Mouse (Mus musculus): ENCODE measurements around the gene Tvp23a. TPM values are rescaled to one million over a fixed set of nuclear protein-coding genes. Genes with fewer than 3 reads are reported as not detected.
A peak's percentile ranks its signal among the peaks of the same experiment; 100 is the strongest.

Gene Tvp23a
- polyA plus RNA-seq, 1 experiment, result 2.6 TPM

DNA sequence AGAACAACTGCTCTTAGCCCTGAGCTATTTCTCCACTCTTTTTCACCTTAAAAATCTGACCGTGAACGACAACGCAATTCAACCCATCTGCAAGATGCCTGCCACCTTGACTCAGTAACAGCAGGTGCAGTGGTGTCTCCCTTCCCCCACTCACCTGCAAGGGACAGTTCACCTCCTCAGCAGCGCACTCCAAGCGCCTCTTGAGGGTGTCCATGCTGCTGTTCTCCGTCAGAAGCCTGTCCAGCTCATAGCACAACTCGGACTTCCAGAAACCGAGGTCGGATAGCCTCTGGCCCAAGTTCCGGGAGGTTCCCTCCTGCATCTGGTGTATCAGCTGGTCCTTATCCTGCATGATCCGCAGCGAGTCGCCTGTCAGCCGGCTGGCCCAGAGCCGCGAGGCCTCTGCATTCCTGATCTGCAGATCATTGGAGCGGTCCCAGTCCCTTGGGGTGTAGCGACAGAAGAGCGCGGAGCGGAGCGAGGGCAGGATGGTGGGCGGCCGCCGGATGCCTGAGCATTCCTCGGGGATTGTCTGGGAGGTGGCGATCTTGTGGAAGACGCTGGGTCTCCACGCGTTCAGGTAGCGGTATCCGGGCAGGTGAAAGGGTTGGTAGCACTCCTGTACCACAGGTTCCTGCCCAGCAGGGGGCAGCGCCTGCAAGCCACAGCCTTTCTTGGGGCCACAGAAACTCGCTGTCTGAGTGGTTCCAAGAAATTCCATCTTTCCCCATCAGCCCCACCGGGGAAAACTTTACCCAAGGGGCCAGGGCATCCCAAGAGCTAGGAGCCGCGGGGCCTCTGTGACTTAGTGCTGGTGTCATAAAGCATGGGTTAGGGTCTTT is 52.2 kb downstream of the Tvp23a start, which contains the start of gene Tekt5:
TSS of gene Tekt5 (minus strand) at position 792 of the 842 bp plus-strand sequence.
- H3ac ChIP-seq (ENCODE audit: control insufficient read depth, insufficient read length), result no peak within 1 kb of the TSS
- H3K27me3 ChIP-seq (ENCODE audit: control insufficient read depth, insufficient read depth, insufficient read length), result peaks cover 13% of the 10 kb centered on the region
- no peaks in the 10 kb centered on the region for H3K36me3 ChIP-seq (ENCODE audit: control insufficient read depth, insufficient read depth)
- peak within 1 kb of the TSS; percentile 18 for H3K4me2 ChIP-seq (ENCODE audit: low read depth)
- no peak within 1 kb of the TSS for H3K4me3 ChIP-seq
- peak in 1 of 3 experiments; percentile 3 for TF ChIP-seq MYOG (IDR thresholded peaks at IDR 0.05; ENCODE audit: control insufficient read depth in 1 of 3, insufficient read depth in 1 of 3, insufficient read length in 2 of 3, low read depth in 2 of 3)
- no peak for TF ChIP-seq E2F4 (IDR thresholded peaks at IDR 0.05; ENCODE audit: insufficient read depth)
- H3K79me2 ChIP-seq (ENCODE audit: control insufficient read depth, insufficient read depth), result no peaks in the 10 kb centered on the region

- Histone ChIP-seq H3K4me3 (no peak overlapping the region), H3K4me2 (ENCODE audit: low read depth) (no peak overlapping the region)
- no peak for TF ChIP-seq POLR2A (IDR thresholded peaks at IDR 0.05; ENCODE audit: insufficient read length, low read depth)
Observed at GRCm38 (mm10) chr16:10392587-10392986, 54.6 kb downstream of the Tvp23a start.

GRCm38 (mm10) chr16:10388634-10389365 is 58.4 kb downstream of the Tvp23a start:
- H3K4me2 ChIP-seq (ENCODE audit: low read depth), result no peak overlapping the region
- H3K4me3 ChIP-seq, result no peak overlapping the region
- TF ChIP-seq MYOG (IDR thresholded peaks at IDR 0.05; ENCODE audit: control insufficient read depth in 1 of 3, insufficient read depth in 1 of 3, insufficient read length in 2 of 3, low read depth in 2 of 3) (no peak), POLR2A (IDR thresholded peaks at IDR 0.05; ENCODE audit: insufficient read length, low read depth) (no peak), CEBPB (IDR thresholded peaks at IDR 0.05; ENCODE audit: insufficient read depth, poor library complexity, severe bottlenecking) (no peak)
- no peak overlapping the region for H3ac ChIP-seq (ENCODE audit: control insufficient read depth, insufficient read length)
- no peaks in the 10 kb centered on the region for H3K79me2 ChIP-seq (ENCODE audit: control insufficient read depth, insufficient read depth)
- H3K27me3 ChIP-seq (ENCODE audit: control insufficient read depth, insufficient read depth, insufficient read length), result peaks cover 13% of the 10 kb centered on the region
- H3K36me3 ChIP-seq (ENCODE audit: control insufficient read depth, insufficient read depth), result no peaks in the 10 kb centered on the region

More at GRCm38 (mm10) chr16:10392587-10392986, 54.6 kb downstream of the Tvp23a start:
- Histone ChIP-seq H3K79me2 (ENCODE audit: control insufficient read depth, insufficient read depth) (no peaks in the 10 kb centered on the region), H3K27me3 (ENCODE audit: control insufficient read depth, insufficient read depth, insufficient read length) (peaks cover 13% of the 10 kb centered on the region), H3K36me3 (ENCODE audit: control insufficient read depth, insufficient read depth) (no peaks in the 10 kb centered on the region), H3ac (ENCODE audit: control insufficient read depth, insufficient read length) (no peak overlapping the region)

DNA sequence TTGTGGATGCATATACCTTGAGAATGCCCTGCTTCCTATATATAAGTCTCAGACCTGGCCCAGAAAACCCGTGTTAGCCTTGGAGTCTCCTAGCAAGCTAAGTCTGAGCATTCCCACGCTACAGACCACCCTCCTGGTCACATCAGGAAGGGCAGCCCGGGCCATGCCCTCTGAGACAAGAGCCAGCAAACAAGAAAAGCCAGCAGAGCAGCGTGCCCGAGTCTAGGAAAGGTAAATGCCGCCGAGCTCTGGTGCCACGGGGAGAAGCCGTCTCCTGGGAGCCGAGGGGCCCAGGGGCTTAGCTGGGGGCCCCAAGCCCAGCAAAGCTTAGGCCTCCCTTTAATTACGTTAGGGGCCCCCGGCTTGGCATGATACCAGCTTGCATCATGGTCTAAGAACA is 61.9 kb downstream of the Tvp23a start:
- Histone ChIP-seq H3K4me2 (ENCODE audit: low read depth) (no peak overlapping the region), H3K36me3 (ENCODE audit: control insufficient read depth, insufficient read depth) (no peaks in the 10 kb centered on the region), H3K79me2 (ENCODE audit: control insufficient read depth, insufficient read depth) (no peaks in the 10 kb centered on the region), H3K4me3 (no peak overlapping the region), H3K27me3 (ENCODE audit: control insufficient read depth, insufficient read depth, insufficient read length) (peaks cover 8% of the 10 kb centered on the region), H3ac (ENCODE audit: control insufficient read depth, insufficient read length) (no peak overlapping the region)
- TF ChIP-seq POLR2AphosphoS2 (IDR thresholded peaks at IDR 0.05; ENCODE audit: insufficient read length, low read depth) (no peak), CEBPB (IDR thresholded peaks at IDR 0.05; ENCODE audit: insufficient read depth, poor library complexity, severe bottlenecking) (no peak), TCF12 (IDR thresholded peaks at IDR 0.05; ENCODE audit: insufficient read depth, poor library complexity, severe bottlenecking) (no peak), MAX (IDR thresholded peaks at IDR 0.05; ENCODE audit: low read depth) (no peak), USF1 (IDR thresholded peaks at IDR 0.05; ENCODE audit: low read depth) (no peak), E2F4 (IDR thresholded peaks at IDR 0.05; ENCODE audit: insufficient read depth) (no peak), SRF (IDR thresholded peaks at IDR 0.05; ENCODE audit: control insufficient read depth, insufficient read length, low read depth) (no peak), POLR2A (IDR thresholded peaks at IDR 0.05; ENCODE audit: insufficient read length, low read depth) (no peak), MYOD1 (IDR thresholded peaks at IDR 0.05; ENCODE audit: control insufficient read depth in 1 of 3, insufficient read length in 2 of 3, low read depth in 2 of 3) (no peak), TCF3 (IDR thresholded peaks at IDR 0.05; ENCODE audit: insufficient read length, low read depth) (no peak), MYOG (IDR thresholded peaks at IDR 0.05; ENCODE audit: control insufficient read depth in 1 of 3, insufficient read depth in 1 of 3, insufficient read length in 2 of 3, low read depth in 2 of 3) (no peak), REST (IDR thresholded peaks at IDR 0.05; ENCODE audit: insufficient read depth, insufficient read length) (no peak)

- no peak overlapping the region for H3ac ChIP-seq (ENCODE audit: control insufficient read depth, insufficient read length)
- peak overlapping the region; percentile 42 for H3K4me2 ChIP-seq (ENCODE audit: low read depth)
- H3K4me3 ChIP-seq, result no peak overlapping the region
- TF ChIP-seq USF1 (IDR thresholded peaks at IDR 0.05; ENCODE audit: low read depth) (no peak), TCF3 (IDR thresholded peaks at IDR 0.05; ENCODE audit: insufficient read length, low read depth) (no peak), CEBPB (IDR thresholded peaks at IDR 0.05; ENCODE audit: insufficient read depth, poor library complexity, severe bottlenecking) (no peak), POLR2A (IDR thresholded peaks at IDR 0.05; ENCODE audit: insufficient read length, low read depth) (no peak), SRF (IDR thresholded peaks at IDR 0.05; ENCODE audit: control insufficient read depth, insufficient read length, low read depth) (no peak), REST (IDR thresholded peaks at IDR 0.05; ENCODE audit: insufficient read depth, insufficient read length) (no peak), MYOD1 (IDR thresholded peaks at IDR 0.05; ENCODE audit: control insufficient read depth in 1 of 3, insufficient read length in 2 of 3, low read depth in 2 of 3) (no peak), E2F4 (IDR thresholded peaks at IDR 0.05; ENCODE audit: insufficient read depth) (no peak), MAX (IDR thresholded peaks at IDR 0.05; ENCODE audit: low read depth) (no peak), TCF12 (IDR thresholded peaks at IDR 0.05; ENCODE audit: insufficient read depth, poor library complexity, severe bottlenecking) (no peak), POLR2AphosphoS2 (IDR thresholded peaks at IDR 0.05; ENCODE audit: insufficient read length, low read depth) (no peak), MYOG (IDR thresholded peaks at IDR 0.05; ENCODE audit: control insufficient read depth in 1 of 3, insufficient read depth in 1 of 3, insufficient read length in 2 of 3, low read depth in 2 of 3) (no peak)
- H3K27me3 ChIP-seq (ENCODE audit: control insufficient read depth, insufficient read depth, insufficient read length), result peaks cover 8% of the 10 kb centered on the region
- H3K36me3 ChIP-seq (ENCODE audit: control insufficient read depth, insufficient read depth), result no peaks in the 10 kb centered on the region
- no peaks in the 10 kb centered on the region for H3K79me2 ChIP-seq (ENCODE audit: control insufficient read depth, insufficient read depth)
Observed at GRCm38 (mm10) chr16:10384544-10384943, 62.6 kb downstream of the Tvp23a start.

Measured in myocyte (in vitro differentiated cells).